Mouse (Mus musculus): ENCODE data around the gene Kank2. TPM values are rescaled to one million over a fixed set of nuclear protein-coding genes. Genes with fewer than 3 reads are reported as not detected.

The Kank2 gene
- not detected for polyA plus RNA-seq (2017; shearing (Covaris generic))

DNA sequence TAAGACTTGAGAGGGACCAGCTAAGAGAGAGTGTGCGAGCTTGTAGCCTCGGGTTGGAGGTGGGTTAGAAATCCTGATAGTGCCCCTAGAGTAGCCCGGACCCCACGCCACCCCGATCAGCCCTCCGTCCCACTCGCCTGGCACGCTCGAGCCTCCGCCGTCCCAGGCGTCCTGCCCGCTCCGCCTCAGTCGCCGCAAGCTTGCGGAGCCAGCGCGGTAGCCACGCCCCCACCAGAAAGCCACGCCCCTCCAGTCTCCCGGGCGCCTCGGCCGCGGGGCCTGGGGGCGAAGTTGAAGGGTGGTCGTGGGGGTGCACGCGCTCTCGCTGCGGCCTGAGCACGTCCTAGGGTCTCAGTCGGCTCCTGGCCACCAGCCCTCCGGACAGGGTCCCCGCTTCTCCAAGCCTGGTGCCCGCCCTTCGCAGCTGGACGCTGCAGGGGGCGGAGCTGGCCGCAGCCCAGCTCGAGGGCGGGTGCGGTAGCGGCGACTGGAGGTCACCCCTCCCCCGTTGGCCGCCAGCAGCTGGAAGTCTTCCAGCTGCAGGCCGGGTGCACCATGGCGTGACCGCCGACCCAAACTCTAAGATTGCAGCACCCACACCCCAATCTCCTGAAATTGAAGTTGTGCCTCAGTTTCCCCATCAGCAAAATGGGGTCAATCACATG is at the start of gene Kank2:
TSS of gene Kank2 (minus strand) at position 400 of the 665 bp plus-strand sequence.
- ATAC-seq = peak; percentile 78

DNA sequence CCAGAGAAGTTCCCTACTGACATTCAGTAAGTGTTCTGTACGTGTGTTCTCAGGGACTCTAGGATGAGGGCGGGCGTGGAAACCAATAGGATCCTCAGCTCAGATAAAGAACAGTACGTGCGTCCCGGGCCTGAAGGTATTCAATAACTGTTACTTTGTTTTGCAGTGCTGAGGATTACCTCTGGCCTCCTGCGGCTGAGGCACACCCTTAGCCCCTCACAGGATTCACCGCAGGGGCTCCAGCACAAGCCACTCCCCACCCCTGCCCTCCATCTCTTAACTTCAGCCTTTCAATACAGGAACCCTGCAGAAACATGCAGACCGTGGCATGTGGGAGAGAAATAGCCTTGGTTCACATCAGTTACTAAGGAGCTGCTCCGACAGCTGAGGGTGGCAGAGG is 49.4 kb upstream of the Kank2 start:
- no peak for ATAC-seq

- ATAC-seq = no peak
Measured at GRCm38 (mm10) chr9:21847425-21847824, 48.9 kb upstream of the Kank2 start.

DNA sequence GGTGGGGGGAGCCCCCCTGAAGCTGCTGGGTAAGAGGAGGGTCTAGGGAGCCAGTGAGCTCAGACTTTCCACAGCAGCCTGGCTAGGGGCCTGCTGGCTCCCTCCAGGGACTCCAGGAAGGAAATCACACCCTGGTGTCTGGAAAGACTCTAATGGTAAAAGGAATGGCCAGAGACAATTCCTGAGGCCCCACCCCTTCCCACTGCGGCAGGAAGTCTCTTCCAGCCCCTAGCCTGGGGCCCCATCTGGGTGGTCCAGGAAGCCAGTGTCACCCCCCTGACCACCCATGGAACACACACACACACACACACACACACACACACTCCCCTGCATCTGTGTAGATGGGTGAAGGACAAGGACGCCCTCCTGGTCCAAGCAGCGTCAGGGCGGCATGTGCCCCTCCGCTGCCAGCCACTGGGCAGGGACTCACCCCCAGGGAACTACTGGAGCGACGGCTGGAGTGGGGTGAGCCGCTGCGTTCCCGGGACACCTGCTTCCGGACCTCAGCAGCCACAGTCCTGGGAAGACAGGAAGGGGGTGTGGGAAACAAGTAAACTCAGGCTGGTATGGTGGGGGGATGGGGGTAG is 48.3 kb upstream of the Kank2 start:
- ATAC-seq = no peak

- ATAC-seq = no peak
Measured at GRCm38 (mm10) chr9:21845381-21846080, 47.0 kb upstream of the Kank2 start.

DNA sequence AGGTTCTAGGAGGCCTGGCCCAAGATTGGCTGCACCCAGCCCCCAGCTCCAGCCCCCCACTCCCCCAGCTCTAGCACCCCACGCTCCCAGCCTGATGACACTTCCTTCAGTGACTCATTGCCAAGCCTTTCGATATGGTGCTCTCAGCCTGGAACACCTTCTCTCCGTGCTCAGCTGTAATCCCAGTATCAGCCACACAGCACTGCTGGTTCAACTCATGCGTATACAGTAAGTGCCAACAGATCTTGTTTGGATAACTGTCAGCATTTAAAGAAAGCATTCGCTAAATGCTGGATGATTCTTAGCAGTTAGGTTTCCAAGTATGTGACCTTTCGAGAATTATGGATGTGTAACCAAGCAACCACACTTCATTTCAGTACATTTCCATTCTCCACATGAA is 44.5 kb upstream of the Kank2 start:
- ATAC-seq = no peak

DNA sequence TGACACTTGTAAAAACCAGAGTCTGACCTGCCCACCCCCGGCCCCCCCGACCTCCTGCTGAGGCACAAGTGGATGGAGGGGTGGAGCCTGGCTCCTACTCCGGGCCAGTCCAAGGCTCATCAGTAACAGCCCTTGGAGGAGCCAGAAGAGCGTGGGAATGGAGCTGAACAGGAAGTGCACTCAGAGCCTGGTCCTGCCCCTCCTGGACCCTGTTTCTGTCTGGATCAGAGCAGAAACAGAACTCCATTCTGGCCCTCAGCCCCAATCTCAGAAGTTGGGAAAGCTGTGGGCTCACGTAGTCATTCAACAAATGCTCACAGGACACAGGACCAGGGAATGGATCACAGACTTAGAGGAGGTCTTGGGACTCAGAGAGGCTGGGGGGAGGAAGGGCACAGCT is 43.8 kb upstream of the Kank2 start:
- ATAC-seq = no peak

- ATAC-seq = no peak
Measured at GRCm38 (mm10) chr9:21841340-21841739, 42.8 kb upstream of the Kank2 start.

DNA sequence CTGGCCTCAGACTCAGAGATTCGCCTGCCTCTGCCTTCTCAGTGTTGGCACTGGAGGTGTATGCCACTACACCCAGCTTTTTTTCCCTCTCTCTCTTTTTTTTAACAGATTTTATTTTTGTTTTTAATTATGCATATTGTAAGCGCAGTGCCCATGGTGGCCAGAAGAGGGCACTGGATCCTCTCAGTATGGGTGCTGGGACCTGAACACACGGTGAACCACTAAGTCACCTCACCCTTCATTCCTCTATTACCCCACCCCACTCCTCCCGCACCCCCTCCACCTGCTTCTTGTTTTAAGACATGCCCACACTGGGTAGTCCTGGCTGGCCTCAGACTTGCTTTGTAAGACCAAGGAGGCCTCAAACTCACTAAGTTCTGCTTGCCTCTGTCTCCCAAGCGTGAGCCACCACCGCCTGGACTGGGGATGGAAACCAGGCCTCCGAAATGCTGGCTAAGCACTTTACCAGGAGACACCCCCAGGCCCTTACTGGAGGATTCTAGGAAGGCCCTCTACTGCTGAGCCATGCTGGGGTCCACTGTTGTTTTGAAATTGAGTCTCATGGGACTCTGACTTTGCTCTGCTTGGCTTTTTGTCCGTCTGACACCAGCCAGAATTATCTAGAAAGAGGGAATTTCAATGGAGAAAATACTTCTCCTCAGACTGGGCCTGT is 41.7 kb upstream of the Kank2 start:
- ATAC-seq = peak; percentile 63

DNA sequence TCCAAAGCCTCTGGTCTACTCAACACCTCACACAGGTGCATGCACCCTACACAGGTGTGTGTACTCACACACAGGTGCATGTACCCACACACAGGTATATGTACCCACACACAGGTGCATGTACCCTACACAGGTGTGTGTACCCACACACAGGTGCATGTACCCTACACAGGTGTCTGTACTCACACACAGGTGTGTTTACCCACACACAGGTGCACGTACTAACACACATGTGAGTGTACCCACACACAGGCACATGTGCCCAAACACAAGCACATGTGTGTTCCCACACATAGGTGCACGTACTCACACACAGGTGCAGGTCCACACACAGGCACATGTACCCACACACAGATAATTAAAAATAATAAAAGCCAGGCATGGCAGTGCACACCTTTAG is 39.1 kb upstream of the Kank2 start:
- ATAC-seq = no peak

DNA sequence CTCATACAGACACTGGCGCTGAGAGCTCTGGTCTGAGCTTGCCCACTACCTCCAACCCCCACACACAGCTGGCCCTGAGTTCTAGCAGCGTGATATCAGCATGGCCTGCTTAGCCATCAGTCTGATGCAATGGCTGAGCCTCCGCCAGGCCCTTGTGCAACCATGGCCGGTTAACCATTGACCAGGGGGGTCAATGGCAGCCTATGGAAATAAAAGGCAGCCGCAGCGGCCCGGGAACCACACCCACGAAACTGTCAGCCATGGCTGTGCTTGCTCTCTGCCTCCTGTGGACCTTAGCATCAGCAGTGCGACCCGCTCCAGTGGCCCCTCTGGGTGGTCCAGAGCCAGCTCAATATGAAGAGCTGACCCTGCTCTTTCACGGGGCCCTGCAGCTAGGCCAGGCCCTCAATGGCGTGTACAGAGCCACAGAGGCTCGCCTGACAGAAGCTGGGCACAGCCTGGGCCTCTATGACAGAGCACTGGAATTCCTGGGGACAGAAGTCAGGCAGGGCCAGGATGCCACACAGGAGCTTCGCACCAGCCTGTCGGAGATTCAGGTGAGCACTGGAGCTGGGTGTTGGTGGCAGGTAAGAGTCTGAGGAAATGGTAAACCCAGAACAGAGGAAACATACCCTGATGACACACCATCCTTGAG is 36.8 kb upstream of the Kank2 start, which contains the start of gene Angptl8:
TSS of gene Angptl8 (plus strand) at position 253 of the 655 bp plus-strand sequence.
- no peak for ATAC-seq

- ATAC-seq = no peak
Measured at GRCm38 (mm10) chr9:21831558-21832240, 33.2 kb upstream of the Kank2 start.

DNA sequence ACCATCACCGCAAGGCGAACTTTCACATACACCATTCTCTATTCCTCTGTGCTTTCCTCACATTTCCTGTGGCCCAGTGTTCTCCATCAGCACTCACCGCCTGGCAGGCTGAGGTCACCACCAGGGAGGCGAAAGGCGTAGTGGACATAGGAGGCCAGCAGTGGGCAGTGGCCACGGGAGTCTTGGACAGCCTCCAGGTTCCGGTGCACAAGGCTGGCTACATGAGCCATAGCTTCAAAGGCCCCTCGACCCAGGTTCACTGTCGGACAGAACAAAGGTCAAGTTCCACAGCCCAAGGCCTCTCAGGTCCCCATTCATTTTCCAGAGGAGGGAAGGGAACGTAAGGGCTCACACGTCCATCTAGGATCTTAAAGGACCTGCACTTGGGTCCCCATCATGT is 32.4 kb upstream of the Kank2 start:
- ATAC-seq = no peak

DNA sequence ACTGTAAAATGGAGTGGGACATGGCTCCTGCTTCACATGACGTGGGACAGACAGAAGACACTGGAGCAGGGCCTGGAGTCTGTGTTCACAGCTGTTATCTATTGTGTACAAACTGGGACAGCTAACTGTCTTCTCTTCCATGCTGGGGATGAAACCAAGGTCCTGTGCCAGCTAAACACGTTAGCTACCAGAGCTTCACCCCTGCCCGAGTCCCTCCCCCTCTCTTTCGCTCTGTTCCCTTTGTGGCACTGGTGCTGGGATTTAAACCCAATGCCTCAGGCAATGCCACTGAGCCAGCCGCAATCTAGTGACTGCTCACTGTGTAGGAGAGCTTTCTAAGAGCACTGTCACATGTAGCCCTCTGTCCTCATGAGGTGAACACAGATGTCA is 31.9 kb upstream of the Kank2 start:
- no peak for ATAC-seq

DNA sequence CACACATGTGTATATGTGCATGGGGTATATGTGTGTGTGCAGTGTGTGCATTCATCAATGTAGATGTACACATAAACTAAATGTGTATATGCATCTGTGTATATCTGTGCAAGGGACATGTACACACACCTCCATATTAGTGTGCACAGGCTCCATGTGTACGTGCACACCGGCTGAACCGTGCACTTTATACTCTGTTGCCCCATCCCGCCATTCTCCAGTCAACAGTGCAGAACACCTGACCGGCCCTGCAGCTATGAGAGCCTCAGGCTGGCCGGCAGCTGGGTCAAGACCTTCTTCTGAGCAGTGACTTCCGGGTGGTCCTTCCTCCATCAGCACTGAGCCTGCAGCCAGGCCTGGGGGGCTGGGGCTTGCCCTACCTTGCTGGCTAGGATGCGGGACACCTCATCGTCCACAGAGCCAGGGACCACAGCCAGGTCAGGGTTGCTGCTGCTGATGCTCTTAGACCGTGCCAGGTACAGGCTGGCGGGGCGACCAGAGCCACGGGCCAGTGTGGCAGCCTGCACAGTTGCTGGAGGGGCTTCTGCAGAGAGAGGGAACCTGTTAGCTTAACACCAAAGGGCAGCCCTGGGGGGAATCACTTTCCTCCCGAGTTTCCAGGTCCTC is 31.4 kb upstream of the Kank2 start:
- ATAC-seq = no peak

DNA sequence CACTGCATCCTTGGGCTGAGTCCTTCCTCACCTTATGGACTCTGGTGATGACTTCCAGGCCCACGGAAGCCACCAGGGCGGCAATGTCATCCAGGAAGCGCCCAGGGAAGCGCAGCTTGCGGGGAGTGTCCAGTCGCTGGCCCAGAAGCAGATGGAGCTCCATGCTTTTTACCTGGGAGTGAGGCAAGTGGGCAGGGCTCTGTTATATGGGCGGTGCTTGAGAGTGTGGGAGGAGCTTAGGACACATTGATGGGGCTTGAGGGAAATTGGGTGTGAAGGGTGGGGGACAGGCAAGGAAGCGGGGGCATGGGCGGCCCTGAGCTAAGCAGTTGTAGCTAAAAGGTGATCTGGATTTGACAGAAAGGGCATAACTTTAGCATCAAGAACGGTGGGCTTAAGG is 25.8 kb upstream of the Kank2 start:
- no peak for ATAC-seq

DNA sequence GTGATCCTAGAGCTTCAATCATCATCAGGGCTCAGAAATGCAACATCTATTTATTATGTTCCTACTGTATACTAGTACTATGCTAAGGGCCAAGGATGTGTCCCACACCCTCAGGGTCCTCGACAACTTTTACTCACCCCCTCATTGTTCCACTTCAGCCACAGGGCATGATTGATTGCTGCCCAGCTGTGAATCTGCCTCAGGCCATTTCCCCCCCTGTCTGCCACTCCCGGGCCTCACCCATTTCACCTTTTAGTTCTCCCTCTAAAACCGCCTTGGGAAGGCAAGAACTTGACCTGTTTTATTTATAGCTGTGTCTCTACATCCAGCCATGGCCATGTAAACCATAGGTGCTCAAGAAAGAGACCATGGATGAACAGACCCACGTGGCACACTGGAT is 25.4 kb upstream of the Kank2 start:
- no peak for ATAC-seq

GRCm38 (mm10) chr9:21822686-21823085 is 24.1 kb upstream of the Kank2 start:
- no peak for ATAC-seq

GRCm38 (mm10) chr9:21820183-21820582 is 21.6 kb upstream of the Kank2 start:
- ATAC-seq = no peak

DNA sequence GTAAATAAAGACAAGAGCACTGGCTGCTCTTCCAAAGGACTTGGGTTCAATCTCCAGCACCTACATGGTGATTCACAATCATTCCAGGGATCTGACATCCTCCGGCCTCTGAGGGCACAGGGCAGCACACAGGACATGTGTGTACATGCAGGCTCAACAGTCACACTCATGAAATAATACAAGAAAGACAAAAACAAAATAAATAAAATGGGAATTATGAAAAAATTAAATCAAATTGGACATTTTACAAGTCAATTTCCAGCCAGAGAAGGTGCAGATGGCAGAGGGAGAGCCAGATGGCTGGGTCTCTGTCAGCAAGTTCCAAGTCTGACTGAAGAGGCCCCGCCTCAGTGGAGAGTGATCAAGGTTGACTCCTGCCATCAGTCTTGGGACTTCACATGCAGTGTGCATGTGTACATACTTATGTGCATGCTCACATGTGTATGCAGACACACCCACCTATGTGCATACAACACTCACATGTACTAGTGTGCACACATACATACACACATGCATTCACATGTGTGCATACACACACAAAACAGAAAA is 20.7 kb upstream of the Kank2 start:
- no peak for ATAC-seq

- ATAC-seq = no peak
Measured at GRCm38 (mm10) chr9:21818561-21818960, 20.0 kb upstream of the Kank2 start.

DNA sequence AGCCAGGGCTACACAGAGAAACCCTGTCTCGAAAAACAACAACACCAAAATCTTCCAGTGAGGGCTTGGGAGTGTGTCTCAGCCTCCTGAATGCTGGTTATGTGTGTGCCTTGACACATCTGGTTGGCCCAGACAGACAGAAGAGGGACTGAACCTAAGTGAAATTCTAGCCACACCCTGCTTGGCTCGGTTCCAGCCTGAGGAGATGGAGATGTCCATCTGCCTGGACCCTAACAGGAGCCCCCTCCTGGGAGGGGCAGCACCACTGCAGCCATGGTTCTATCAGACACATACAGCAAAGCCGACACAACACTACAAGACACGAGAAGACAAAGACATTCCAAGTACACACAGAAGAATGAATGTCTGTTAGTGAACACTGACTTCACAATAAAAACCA is 19.6 kb upstream of the Kank2 start:
- no peak for ATAC-seq

Data from activated CD4-positive, CD25-positive, alpha-beta regulatory T cell, adult 4 months (primary cell).